Mouse (Mus musculus) ES-E14 (cell line): ENCODE measurements at regions not wholly inside any gene's neighbourhood (a gene's known extent, or its start where the extent isn't known, plus 50 kb on each side); places are given as distances from the start of the nearest gene placed in this dataset.

Experiments
- DNase-seq: peaks from one replicate; pipeline ENCODE4 v3.0.0-alpha.2; 2013; ENCODE audit warnings: low read depth, low spot score
- H3K27ac ChIP-seq: 2 replicates; pipeline ENCODE4 v1.5.1; 2012; ENCODE audit warnings: low read depth, mild to moderate bottlenecking, low read length, moderate library complexity, mixed read lengths; ENCODE audit not compliant: poor library complexity, insufficient read depth, severe bottlenecking
- H3K36me3 ChIP-seq: 2 replicates; pipeline ENCODE4 v1.6.1; 2012; ENCODE audit warnings: mild to moderate bottlenecking, low read length, moderate library complexity, mixed read lengths; ENCODE audit not compliant: control insufficient read depth, poor library complexity, insufficient read depth, severe bottlenecking
- H3K4me1 ChIP-seq, 2 experiments: fragments of 150-350 bp in 1 of 2; sonication (generic) in 1 of 2; 2 replicates each; pipeline ENCODE4 v1.6.1; 2012; ENCODE audit warnings: low read length in 2 of 2, mild to moderate bottlenecking in 1 of 2, mixed read lengths in 1 of 2; ENCODE audit not compliant: control insufficient read depth in 2 of 2, insufficient read depth in 2 of 2, poor library complexity in 1 of 2
- H3K4me3 ChIP-seq, 2 experiments: fragments of 150-350 bp in 1 of 2; sonication (generic) in 1 of 2; 2 replicates each; pipeline ENCODE4 v1.5.1; 2012; ENCODE audit warnings: low read length in 2 of 2, low read depth in 1 of 2, mild to moderate bottlenecking in 1 of 2, mixed read lengths in 1 of 2; ENCODE audit not compliant: insufficient read depth in 1 of 2, poor library complexity in 1 of 2, severe bottlenecking in 1 of 2
- H3K9ac ChIP-seq: 2 replicates; pipeline ENCODE4 v1.6.1; 2012; ENCODE audit warnings: low read depth, mild to moderate bottlenecking, low read length, mixed read lengths; ENCODE audit not compliant: poor library complexity, insufficient read depth, severe bottlenecking
- H3K9me3 ChIP-seq: fragments of 150-350 bp; sonication (generic); 2 replicates; pipeline ENCODE4 v1.6.1; 2012; ENCODE audit warnings: low read depth, mild to moderate bottlenecking, low read length; ENCODE audit not compliant: control insufficient read depth, insufficient read depth
- CHD2 ChIP-seq: IDR thresholded peaks from 2 replicates; pipeline ENCODE4 v1.6.1; 2014; ENCODE audit warnings: mild to moderate bottlenecking, low read depth, low read length, inconsistent platforms
- HCFC1 ChIP-seq: IDR thresholded peaks from 2 replicates; pipeline ENCODE4 v1.6.1; 2012; ENCODE audit warnings: low read length, inconsistent platforms, borderline replicate concordance; ENCODE audit not compliant: insufficient read depth
- MAFK ChIP-seq: IDR thresholded peaks from 2 replicates; pipeline ENCODE4 v1.6.1; 2014; ENCODE audit warnings: mild to moderate bottlenecking, low read depth, low read length, inconsistent platforms; ENCODE audit not compliant: insufficient read depth
- ZC3H11A ChIP-seq: IDR thresholded peaks from 2 replicates; pipeline ENCODE4 v1.6.1; 2012; ENCODE audit warnings: low read depth, mild to moderate bottlenecking, inconsistent platforms, low read length, borderline replicate concordance
- ZNF384 ChIP-seq: IDR thresholded peaks from 2 replicates; pipeline ENCODE4 v1.6.1; 2012; ENCODE audit warnings: low read depth, low read length, inconsistent platforms
- in situ Hi-C, 2 experiments: fragments of 600-800 bp; cut with MboI; formaldehyde crosslinking; loops; one replicate each; pipeline ENCODE4 v1.15.1; 2025; ENCODE audit warnings: low sequenced_read_pairs in 2 of 2, inconsistent platforms in 1 of 2; ENCODE audit not compliant: unreplicated experiment in 2 of 2

- Histone ChIP-seq H3K9ac (no peak overlapping the region), H3K27ac (no peak overlapping the region), H3K9me3 (no peaks in the 10 kb centered on the region), H3K4me1 (peaks cover 0 to 8% of the 10 kb centered on the region in 2 experiments; a peak in 1 of 4 replicates), H3K4me3 (no peak overlapping the region), H3K36me3 (no peaks in the 10 kb centered on the region)
- no peak for TF ChIP-seq CHD2
- TF ChIP-seq ZC3H11A: no peak
- no peak for TF ChIP-seq ZNF384
- no peak for TF ChIP-seq MAFK
- no peak for TF ChIP-seq HCFC1
- in situ Hi-C loops: no loop called here
- DNase-seq: no peak
Measured at GRCm38 (mm10) chr6:89238871-89239270, 123.5 kb downstream of the Plxna1 start.

- H3K9ac ChIP-seq: no peak overlapping the region
- H3K9me3 ChIP-seq: no peaks in the 10 kb centered on the region
- H3K4me3 ChIP-seq: no peak overlapping the region
- no peak overlapping the region for H3K27ac ChIP-seq
- in situ Hi-C loops: no loop called here
- peaks cover 0 to 8% of the 10 kb centered on the region in 2 experiments; a peak in 1 of 4 replicates for H3K4me1 ChIP-seq
- TF ChIP-seq MAFK: no peak
- no peak for TF ChIP-seq HCFC1
- no peak for TF ChIP-seq ZNF384
- no peak for TF ChIP-seq CHD2
- no peak for TF ChIP-seq ZC3H11A
- no peak for DNase-seq
- H3K36me3 ChIP-seq: no peaks in the 10 kb centered on the region
Measured at GRCm38 (mm10) chr6:89239511-89239910, 122.9 kb downstream of the Plxna1 start.

- Histone ChIP-seq H3K9me3 (no peaks in the 10 kb centered on the region), H3K9ac (no peak overlapping the region), H3K36me3 (no peaks in the 10 kb centered on the region), H3K4me1 (peaks cover 0 to 8% of the 10 kb centered on the region in 2 experiments; a peak in 1 of 4 replicates), H3K27ac (no peak overlapping the region), H3K4me3 (no peak overlapping the region)
- no peak for DNase-seq
- TF ChIP-seq MAFK: no peak
- TF ChIP-seq ZNF384: no peak
- no peak for TF ChIP-seq ZC3H11A
- no peak for TF ChIP-seq HCFC1
- TF ChIP-seq CHD2: no peak
- in situ Hi-C loops: no loop called here
Measured at GRCm38 (mm10) chr6:89240168-89240705, 122.2 kb downstream of the Plxna1 start.

GRCm38 (mm10) chr6:89242371-89243288 is 119.8 kb downstream of the Plxna1 start:
- Histone ChIP-seq H3K27ac (no peak overlapping the region), H3K4me1 (peaks cover 0 to 4% of the 10 kb centered on the region in 2 experiments; a peak in 1 of 4 replicates), H3K36me3 (no peaks in the 10 kb centered on the region), H3K4me3 (no peak overlapping the region), H3K9me3 (no peaks in the 10 kb centered on the region), H3K9ac (no peak overlapping the region)
- TF ChIP-seq HCFC1: no peak
- peak; percentile 58; the same call in 1 of the 2 replicates for TF ChIP-seq CHD2
- TF ChIP-seq ZC3H11A: no peak
- no peak for TF ChIP-seq ZNF384
- peak; percentile 95 for TF ChIP-seq MAFK
- in situ Hi-C loops: no loop called here
- peak; percentile 28 for DNase-seq
